Comparison of ENCODE assay signal across 8 mouse cellular contexts in the genomic region with DNA sequence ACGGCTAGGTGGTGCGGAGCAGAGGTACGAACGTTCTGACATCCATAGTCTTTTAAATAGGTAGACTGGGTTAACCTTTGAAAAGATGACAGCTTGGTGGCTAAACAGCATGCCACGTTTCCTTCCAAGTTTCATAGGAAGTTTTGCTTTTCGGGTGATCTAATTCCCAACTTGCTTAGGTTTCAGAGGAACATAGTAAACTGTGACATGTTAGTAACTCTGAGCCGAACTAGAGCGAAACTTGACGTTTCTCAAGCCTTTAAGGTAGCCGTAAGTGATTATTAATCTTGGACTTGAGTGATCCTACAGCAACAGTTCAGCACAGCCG. TPM values are rescaled to one million over a fixed set of nuclear protein-coding genes. Genes with fewer than 3 reads are reported as not detected.
DNase-seq lines count a peak whose midpoint lies in the region; ATAC-seq and TF ChIP-seq lines count a peak whose summit lies in the region.

No protein-coding gene starts in this region.

- intact Hi-C loops in heart, adult 2 months (cut with DNase I) = loop anchor here (5.0 kb wide), 1 partner anchor 62 kb away; no protein-coding TSS in a partner anchor
- intact Hi-C loops in heart, postnatal 36 days (cut with DNase I) = loop anchor here (5.0 kb wide), 2 partner anchors 67 to 602 kb away; partner anchors contain the start of genes Boc and Ccdc80

- peaks cover 20% of the 10 kb centered on the region for H3K79me3 ChIP-seq in C2C12 (ENCODE audit: low read depth)

- no peak for DNase-seq in heart, adult 2 months
- DNase-seq in heart, postnatal 36 days = no peak
- no peak for DNase-seq in forebrain, embryonic 11.5 days (ENCODE audit: low spot score)
- no peak for DNase-seq in liver, embryonic 13.5 days
- DNase-seq in MN1 (ENCODE audit: low spot score) = no peak
- no peak for DNase-seq in kidney, adult 9 months
- no peak for DNase-seq in thymus, adult 18-20 months

- H3K4me1 ChIP-seq in heart, adult 2 months (ENCODE audit: control insufficient read depth, insufficient read depth, low read length) = 0 out of 2 replicates have a peak, but pooled peaks cover 3% of the 10 kb centered on the region
- peaks cover 4% of the 10 kb centered on the region; the same call in 1 of the 2 replicates for H3K4me1 ChIP-seq in forebrain, embryonic 11.5 days (replicated peaks; ENCODE audit: control insufficient read depth, insufficient read depth, low read length)
- H3K4me1 ChIP-seq in liver, embryonic 13.5 days (replicated peaks) = peaks cover 24% of the 10 kb centered on the region

- peak overlapping the region; percentile 93 for H3ac ChIP-seq in C2C12 (ENCODE audit: control insufficient read depth, insufficient read length, low read depth)

- H3K27me3 ChIP-seq in heart, adult 2 months (ENCODE audit: control insufficient read depth, insufficient read depth, low read length) = no peaks in the 10 kb centered on the region
- no peaks in the 10 kb centered on the region for H3K27me3 ChIP-seq in C2C12 (ENCODE audit: control insufficient read depth, insufficient read depth, insufficient read length)
- no peaks in the 10 kb centered on the region for H3K27me3 ChIP-seq in forebrain, embryonic 11.5 days (ENCODE audit: control insufficient read depth, insufficient read depth, low read length)
- no peaks in the 10 kb centered on the region for H3K27me3 ChIP-seq in liver, embryonic 13.5 days

- TF ChIP-seq POLR2A in heart, adult 2 months (IDR thresholded peaks at IDR 0.05; ENCODE audit: insufficient read depth, low read depth, low read length) = no peak

- H3K9ac ChIP-seq in heart, adult 2 months (ENCODE audit: low read depth, low read length) = peak overlapping the region; percentile 94
- H3K9ac ChIP-seq in forebrain, embryonic 11.5 days (ENCODE audit: low read length) = peak overlapping the region; percentile 82
- H3K9ac ChIP-seq in liver, embryonic 13.5 days = peak overlapping the region; percentile 92

- no peak for TF ChIP-seq CTCF in heart, adult 2 months (IDR thresholded peaks at IDR 0.05)
- no peak for TF ChIP-seq CTCF in C2C12 (IDR thresholded peaks at IDR 0.05; ENCODE audit: control insufficient read depth, insufficient read depth, insufficient read length)

- H3K9me3 ChIP-seq in forebrain, embryonic 11.5 days (ENCODE audit: control insufficient read depth, low read length) = no peaks in the 10 kb centered on the region
- no peaks in the 10 kb centered on the region for H3K9me3 ChIP-seq in liver, embryonic 13.5 days (replicated peaks)

- H3K4me2 ChIP-seq in forebrain, embryonic 11.5 days (ENCODE audit: low read depth, low read length, severe bottlenecking) = peak overlapping the region; percentile 68
- peak overlapping the region; percentile 90 for H3K4me2 ChIP-seq in liver, embryonic 13.5 days

- WGBS in heart, adult 2 months = under 1% methylated on average over 11 of the region's 11 CpGs
- WGBS in forebrain, embryonic 11.5 days = 8% methylated on average over 11 of the region's 11 CpGs
- 1% methylated on average over 11 of the region's 11 CpGs for WGBS in liver, embryonic 13.5 days (ENCODE audit: insufficient replicate concordance)

- peak overlapping the region; percentile 78 for H3K4me3 ChIP-seq in heart, adult 2 months
- H3K4me3 ChIP-seq in C2C12 (ENCODE audit: insufficient read depth, poor library complexity, severe bottlenecking) = peak overlapping the region; percentile 96
- H3K4me3 ChIP-seq in forebrain, embryonic 11.5 days (ENCODE audit: low read depth, low read length) = peak overlapping the region; percentile 80
- H3K4me3 ChIP-seq in liver, embryonic 13.5 days (replicated peaks) = peak overlapping the region; percentile 91

- peaks cover 2% of the 10 kb centered on the region; the same call in 1 of the 2 replicates for H3K79me2 ChIP-seq in heart, adult 2 months (replicated peaks; ENCODE audit: control insufficient read depth, insufficient read depth, low read length)
- H3K79me2 ChIP-seq in C2C12 (ENCODE audit: control insufficient read depth, insufficient read depth) = peaks cover 43% of the 10 kb centered on the region

- ATAC-seq in forebrain, embryonic 11.5 days (replicated peaks; ENCODE audit: low FRiP score) = no peak
- no peak for ATAC-seq in liver, embryonic 13.5 days (ENCODE audit: low read depth)

- peak overlapping the region; percentile 86 for H3K27ac ChIP-seq in heart, adult 2 months
- peak overlapping the region; percentile 78; the same call in 1 of the 2 replicates for H3K27ac ChIP-seq in forebrain, embryonic 11.5 days (ENCODE audit: low read depth, low read length)
- H3K27ac ChIP-seq in liver, embryonic 13.5 days = peak overlapping the region; percentile 88

- peaks cover 7% of the 10 kb centered on the region for H3K36me3 ChIP-seq in heart, adult 2 months (ENCODE audit: control insufficient read depth, insufficient read depth, low read length)
- peaks cover 26% of the 10 kb centered on the region for H3K36me3 ChIP-seq in C2C12 (ENCODE audit: control insufficient read depth, insufficient read depth)
- H3K36me3 ChIP-seq in forebrain, embryonic 11.5 days (ENCODE audit: control insufficient read depth, insufficient read depth, low read length) = no peaks in the 10 kb centered on the region
- no peaks in the 10 kb centered on the region for H3K36me3 ChIP-seq in liver, embryonic 13.5 days

- TF ChIP-seq EP300 in heart, adult 2 months (IDR thresholded peaks at IDR 0.05; ENCODE audit: insufficient read depth, low read depth, low read length) = no peak

TF ChIP-seq in C2C12, 6 proteins besides CTCF, POLR2A, EP300 and RAD21:
- TF ChIP-seq FOSL1 (IDR thresholded peaks at IDR 0.05; ENCODE audit: insufficient read depth, low read length, poor library complexity, severe bottlenecking) (no peak), USF1 (IDR thresholded peaks at IDR 0.05; ENCODE audit: low read depth) (no peak), MYOG (IDR thresholded peaks at IDR 0.05; ENCODE audit: control insufficient read depth, extremely low read depth, insufficient read length) (no peak), MAX (IDR thresholded peaks at IDR 0.05) (no peak), MYOD1 (IDR thresholded peaks at IDR 0.05; ENCODE audit: control insufficient read depth, insufficient read length, low read depth) (no peak), CEBPB (IDR thresholded peaks at IDR 0.05; ENCODE audit: low read depth) (no peak)
TF ChIP-seq in C2C12: peak in this region for 0.

RNA-seq across cellular contexts. Expression of gene Atg3, which starts 0.8 kb away (rescaled TPM):
- 10 to 100 TPM; 19.1 to 22.7 TPM for total RNA-seq in heart, adult 2 months (2021)
- 7.6 and 11.1 TPM in 2 replicates for polyA plus RNA-seq in heart, adult 2 months (2012; rRNA removed)
- total RNA-seq in heart, postnatal 36 days (2021) = 10 to 100 TPM; 22.0 to 22.8 TPM
- polyA plus RNA-seq in C2C12 (2012; fragmentation: generic; extraction: Trizol) = 14.1 TPM
- 38.6 and 41.3 TPM in 2 replicates for polyA plus RNA-seq in forebrain, embryonic 11.5 days (2014; fragmentation: Nextera tagmentation; extraction: Ambion mirVana)
- 21.7 and 22.2 TPM in 2 replicates for polyA plus RNA-seq in liver, embryonic 13.5 days (2015; fragmentation: Nextera tagmentation; extraction: Ambion mirVana)

RNA-seq across cellular contexts. Expression of gene Slc35a5, which starts 0.8 kb away (rescaled TPM):
- 10 to 100 TPM in 1 of 2 experiments, 1 to 10 TPM in 1; 9.5 to 11.1 TPM for total RNA-seq in heart, adult 2 months (2021)
- 8.0 and 12.9 TPM in 2 replicates for polyA plus RNA-seq in heart, adult 2 months (2012; rRNA removed)
- 10 to 100 TPM; 10.3 to 11.0 TPM for total RNA-seq in heart, postnatal 36 days (2021)
- polyA plus RNA-seq in C2C12 (2012; fragmentation: generic; extraction: Trizol) = 3.1 TPM
- 14.9 and 20.6 TPM in 2 replicates for polyA plus RNA-seq in forebrain, embryonic 11.5 days (2014; fragmentation: Nextera tagmentation; extraction: Ambion mirVana)
- 6.0 and 6.8 TPM in 2 replicates for polyA plus RNA-seq in liver, embryonic 13.5 days (2015; fragmentation: Nextera tagmentation; extraction: Ambion mirVana)
